Mouse (Mus musculus) embryonic facial prominence, embryonic 10.5 days (tissue): ENCODE data around the gene Mcur1. TPM values are rescaled to one million over a fixed set of nuclear protein-coding genes. Genes with fewer than 3 reads are reported as not detected.

Experiments
- DNase-seq: peaks from one replicate; pipeline ENCODE4 v3.0.0-alpha.2; 2017; ENCODE audit warnings: low spot score
- H3K27ac ChIP-seq: fragments of 300-500 bp; sonication (generic); replicated peaks from 2 replicates; pipeline ENCODE4 v1.5.1; 2016; ENCODE audit warnings: mild to moderate bottlenecking
- H3K27me3 ChIP-seq: fragments of 300-500 bp; sonication (generic); replicated peaks from 2 replicates; pipeline ENCODE4 v1.6.1; 2016; ENCODE audit warnings: low read depth, mild to moderate bottlenecking; ENCODE audit not compliant: poor library complexity, severe bottlenecking
- H3K36me3 ChIP-seq: fragments of 300-500 bp; sonication (generic); replicated peaks from 2 replicates; pipeline ENCODE4 v1.6.1; 2016; ENCODE audit warnings: mild to moderate bottlenecking, moderate library complexity
- H3K4me1 ChIP-seq: fragments of 300-500 bp; sonication (generic); 2 replicates; pipeline ENCODE4 v1.6.1; 2016
- H3K4me3 ChIP-seq: fragments of 300-500 bp; sonication (generic); 2 replicates; pipeline ENCODE4 v1.5.1; 2016; ENCODE audit warnings: mild to moderate bottlenecking, moderate library complexity
- H3K9me3 ChIP-seq: fragments of 300-500 bp; sonication (generic); 2 replicates; pipeline ENCODE4 v1.6.1; 2016; ENCODE audit warnings: mild to moderate bottlenecking
- WGBS: fragments of 180-500 bp; shearing (Covaris S2); methylation state at CpG from one replicate; pipeline ENCODE4 v1.1.7; 2016; 5-methylcytosine and 5-hydroxymethylcytosine counted together
- polyA plus RNA-seq: library from polyadenylated mRNA; unstranded; fragments of >200 nt; fragmentation: Nextera tagmentation; extraction: Ambion mirVana; gene quantifications from 2 replicates; pipeline ENCODE4 v1.2.1, GENCODE M21; 2016

Gene Mcur1
- polyA plus RNA-seq, 1 experiment from 2014 or later: 10.1 TPM

- 96% methylated on average over 3 of the region's 3 CpGs for WGBS
- Histone ChIP-seq H3K4me3 (no peak overlapping the region), H3K36me3 (peaks cover 8% of the 10 kb centered on the region), H3K4me1 (peaks cover 14% of the 10 kb centered on the region), H3K9me3 (no peaks in the 10 kb centered on the region), H3K27me3 (0 out of 2 replicates have a peak, but pooled peaks cover 5% of the 10 kb centered on the region), H3K27ac (no peak overlapping the region)
- DNase-seq: no peak
These were observed 20.6 kb downstream of the Mcur1 start for GRCm38 (mm10) chr13:43539409-43539808.

- H3K27me3 ChIP-seq: 0 out of 2 replicates have a peak, but pooled peaks cover 5% of the 10 kb centered on the region
- 47% methylated on average over 6 of the region's 6 CpGs for WGBS
- no peak overlapping the region for H3K27ac ChIP-seq
- no peaks in the 10 kb centered on the region for H3K36me3 ChIP-seq
- H3K4me3 ChIP-seq: no peak overlapping the region
- no peaks in the 10 kb centered on the region for H3K9me3 ChIP-seq
- no peak for DNase-seq
- peaks cover 11% of the 10 kb centered on the region for H3K4me1 ChIP-seq
These were observed 22.1 kb downstream of the Mcur1 start for GRCm38 (mm10) chr13:43537854-43538253.

DNA sequence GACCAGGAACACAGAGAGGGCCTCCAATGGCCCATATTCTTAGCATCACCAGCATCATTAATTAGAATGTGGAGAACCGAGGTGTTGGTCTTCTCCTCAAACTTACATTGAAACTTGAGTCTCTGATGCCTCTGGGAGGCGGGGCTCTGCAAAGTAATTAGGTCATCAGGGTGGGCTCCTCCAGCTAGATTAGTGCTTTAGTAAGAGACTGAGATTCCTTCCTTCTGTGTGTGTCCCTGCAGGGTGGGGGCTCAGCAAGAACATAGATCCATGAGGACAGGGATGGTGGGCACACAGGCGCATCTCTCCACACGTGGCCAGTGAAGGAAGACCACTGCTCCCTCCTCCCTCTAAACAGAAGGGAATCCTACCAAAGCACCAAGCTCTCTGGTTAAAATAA is 26.0 kb downstream of the Mcur1 start:
- no peak for DNase-seq
- no peaks in the 10 kb centered on the region for H3K36me3 ChIP-seq
- H3K4me1 ChIP-seq: peaks cover 37% of the 10 kb centered on the region
- H3K9me3 ChIP-seq: no peaks in the 10 kb centered on the region
- no peak overlapping the region for H3K27ac ChIP-seq
- H3K27me3 ChIP-seq: no peaks in the 10 kb centered on the region
- H3K4me3 ChIP-seq: no peak overlapping the region
- 78% methylated on average over 4 of the region's 4 CpGs for whole genome bisulfite sequencing

GRCm38 (mm10) chr13:43530832-43531693 is 28.9 kb downstream of the Mcur1 start:
- 21% methylated on average over 13 of the region's 13 CpGs for WGBS

DNA sequence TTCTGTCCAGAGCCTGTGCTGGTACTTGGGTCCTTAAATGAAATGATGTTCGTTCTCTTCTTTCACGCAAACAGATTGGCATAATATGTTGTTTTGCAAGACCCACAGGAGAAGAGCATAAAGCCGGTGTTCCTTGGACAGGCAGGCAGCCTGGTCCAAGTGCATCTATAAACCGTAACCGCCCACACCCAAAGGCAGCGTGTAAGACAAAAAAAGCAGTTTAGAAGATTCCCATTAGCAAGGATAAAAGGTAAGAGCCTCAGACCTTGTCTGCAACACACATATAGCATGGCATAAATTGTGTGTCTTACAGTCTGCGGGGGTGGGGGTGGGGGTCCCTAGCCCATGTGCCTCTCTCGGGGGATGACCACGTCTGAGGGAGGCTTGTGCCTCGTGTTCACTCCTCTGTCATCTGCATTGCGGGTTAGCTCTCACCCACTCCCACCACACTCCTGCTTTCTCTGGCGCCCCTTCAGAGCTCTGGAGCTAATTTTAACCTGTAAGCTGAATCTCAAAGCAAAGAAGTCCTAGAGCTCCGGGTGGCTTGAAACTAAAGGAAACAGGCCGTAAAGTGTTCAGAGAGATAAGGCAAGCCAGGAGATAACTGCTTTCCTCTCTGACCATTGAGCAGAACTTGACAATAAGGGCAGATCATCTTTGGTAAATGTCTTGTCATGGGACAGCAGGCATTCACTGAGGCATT is 29.7 kb downstream of the Mcur1 start:
- 62% methylated on average over 14 of the region's 14 CpGs for WGBS
- peak overlapping the region; percentile 77; the same call in 1 of the 2 replicates for H3K27ac ChIP-seq
- DNase-seq: no peak
- no peaks in the 10 kb centered on the region for H3K36me3 ChIP-seq
- peaks cover 35% of the 10 kb centered on the region for H3K4me1 ChIP-seq
- H3K9me3 ChIP-seq: peaks cover 5% of the 10 kb centered on the region; the same call in 1 of the 2 replicates
- H3K4me3 ChIP-seq: no peak overlapping the region
- H3K27me3 ChIP-seq: no peaks in the 10 kb centered on the region

More at GRCm38 (mm10) chr13:43530832-43531693, 28.9 kb downstream of the Mcur1 start:
- H3K27ac ChIP-seq: peak overlapping the region; percentile 77
- H3K27me3 ChIP-seq: no peaks in the 10 kb centered on the region
- no peaks in the 10 kb centered on the region for H3K36me3 ChIP-seq
- DNase-seq: peak; percentile 76
- peak overlapping the region; percentile 25 for H3K4me3 ChIP-seq
- H3K4me1 ChIP-seq: peaks cover 29% of the 10 kb centered on the region
- peaks cover 5% of the 10 kb centered on the region; the same call in 1 of the 2 replicates for H3K9me3 ChIP-seq

DNA sequence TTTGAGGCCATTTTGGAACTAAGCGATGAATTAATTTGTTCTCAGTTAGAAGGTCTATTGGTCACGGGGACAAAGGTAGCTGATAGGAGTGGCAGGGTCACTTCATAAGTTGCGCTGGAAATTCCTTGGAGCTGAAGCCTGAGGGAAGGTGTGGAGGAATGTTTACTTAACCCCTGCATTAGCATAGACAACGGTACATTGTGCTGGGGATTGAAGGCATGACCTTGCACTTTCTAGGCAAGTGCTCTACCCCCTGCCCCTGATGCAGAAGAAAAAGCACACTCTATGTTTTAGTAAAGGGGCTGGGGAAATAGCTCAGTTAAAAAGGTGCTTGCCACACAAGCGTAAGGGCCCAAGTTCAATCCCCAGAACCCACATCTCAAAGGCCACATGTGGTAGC is 33.7 kb downstream of the Mcur1 start:
- no peak overlapping the region for H3K4me3 ChIP-seq
- WGBS: 69% methylated on average over 5 of the region's 5 CpGs
- H3K4me1 ChIP-seq: peaks cover 38% of the 10 kb centered on the region

GRCm38 (mm10) chr13:43525363-43526134 is 34.4 kb downstream of the Mcur1 start:
- no peak overlapping the region for H3K27ac ChIP-seq
- no peak overlapping the region for H3K4me3 ChIP-seq
- no peak for DNase-seq
- H3K27me3 ChIP-seq: no peaks in the 10 kb centered on the region
- no peaks in the 10 kb centered on the region for H3K36me3 ChIP-seq
- WGBS: 69% methylated on average over 16 of the region's 16 CpGs
- H3K4me1 ChIP-seq: peaks cover 31% of the 10 kb centered on the region
- H3K9me3 ChIP-seq: peaks cover 5% of the 10 kb centered on the region; the same call in 1 of the 2 replicates

More for the DNA sequence above, 33.7 kb downstream of the Mcur1 start:
- no peak overlapping the region for H3K27ac ChIP-seq
- DNase-seq: no peak
- H3K9me3 ChIP-seq: peaks cover 5% of the 10 kb centered on the region; the same call in 1 of the 2 replicates
- H3K27me3 ChIP-seq: no peaks in the 10 kb centered on the region
- no peaks in the 10 kb centered on the region for H3K36me3 ChIP-seq

- peaks cover 5% of the 10 kb centered on the region; the same call in 1 of the 2 replicates for H3K9me3 ChIP-seq
- H3K4me1 ChIP-seq: peaks cover 23% of the 10 kb centered on the region
- WGBS: 80% methylated on average over 16 of the region's 16 CpGs
- no peak overlapping the region for H3K27ac ChIP-seq
- no peaks in the 10 kb centered on the region for H3K36me3 ChIP-seq
- no peaks in the 10 kb centered on the region for H3K27me3 ChIP-seq
- no peak for DNase-seq
- no peak overlapping the region for H3K4me3 ChIP-seq
These were observed 35.3 kb downstream of the Mcur1 start for GRCm38 (mm10) chr13:43524491-43525362.

DNA sequence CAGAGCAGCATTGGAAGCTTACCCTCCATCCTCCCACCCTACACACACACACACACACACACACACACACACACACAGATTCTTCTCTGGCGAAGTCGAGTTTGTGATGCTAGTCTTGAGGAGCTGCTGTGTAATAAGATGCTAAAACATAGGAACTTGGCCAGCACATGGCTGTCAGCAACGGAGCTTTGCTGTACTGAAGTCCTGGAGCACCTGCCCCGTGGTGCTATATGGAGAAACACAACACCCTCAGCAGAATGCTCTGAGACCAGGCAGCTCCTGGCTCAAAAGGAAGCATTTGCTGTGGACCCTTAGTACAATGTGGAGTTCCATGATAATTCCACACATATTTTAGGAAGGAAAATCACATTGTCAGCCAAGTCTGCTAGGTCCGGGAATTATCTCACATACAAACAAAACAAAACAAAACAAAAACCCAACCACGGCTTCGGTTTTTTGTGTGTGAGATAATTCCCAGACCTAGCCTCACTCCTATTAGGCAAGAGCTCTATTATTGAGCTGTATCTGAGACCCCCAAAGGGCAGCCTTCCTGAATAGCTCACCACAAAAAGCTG is 36.0 kb downstream of the Mcur1 start:
- WGBS: 74% methylated on average over 7 of the region's 7 CpGs
- Histone ChIP-seq H3K27me3 (no peaks in the 10 kb centered on the region), H3K27ac (no peak overlapping the region), H3K4me1 (peaks cover 23% of the 10 kb centered on the region), H3K4me3 (no peak overlapping the region), H3K9me3 (peaks cover 5% of the 10 kb centered on the region; the same call in 1 of the 2 replicates), H3K36me3 (no peaks in the 10 kb centered on the region)
- DNase-seq: no peak

GRCm38 (mm10) chr13:43521940-43522339 is 38.1 kb downstream of the Mcur1 start:
- Histone ChIP-seq H3K4me1 (peaks cover 23% of the 10 kb centered on the region), H3K27me3 (no peaks in the 10 kb centered on the region), H3K9me3 (no peaks in the 10 kb centered on the region), H3K36me3 (no peaks in the 10 kb centered on the region), H3K4me3 (no peak overlapping the region), H3K27ac (no peak overlapping the region)
- DNase-seq: no peak
- 90% methylated on average over 5 of the region's 5 CpGs for WGBS

- no peaks in the 10 kb centered on the region for H3K36me3 ChIP-seq
- H3K27ac ChIP-seq: no peak overlapping the region
- no peaks in the 10 kb centered on the region for H3K9me3 ChIP-seq
- no peaks in the 10 kb centered on the region for H3K27me3 ChIP-seq
- H3K4me1 ChIP-seq: peaks cover 4% of the 10 kb centered on the region; the same call in 1 of the 2 replicates
- 82% methylated on average over 6 of the region's 6 CpGs for WGBS
- DNase-seq: no peak
- H3K4me3 ChIP-seq: no peak overlapping the region
These were observed 40.7 kb downstream of the Mcur1 start for GRCm38 (mm10) chr13:43519251-43519650.
